Mouse (Mus musculus) embryonic facial prominence, embryonic 11.5 days (tissue): ENCODE results near the gene Ppp1r3a. TPM values are rescaled to one million over a fixed set of nuclear protein-coding genes. Genes with fewer than 3 reads are reported as not detected.
"Not testable (repeated sequence)": the region's sequence is repeated elsewhere in the genome, so short reads cannot be mapped to it uniquely, and the experiment has no call there.

Source experiments
- ATAC-seq: fragments of 200-750 bp; cut with Nextera tagmentation; replicated peaks from 2 replicates; pipeline ENCODE4 v1.8.0; 2017; ENCODE audit warnings: low read depth; ENCODE audit not compliant: insufficient number of reproducible peaks, low FRiP score, low TSS enrichment
- DNase-seq: peaks from one replicate; pipeline ENCODE4 v3.0.0-alpha.2; 2015; ENCODE audit warnings: low spot score
- H3K27ac ChIP-seq: fragments of 300-500 bp; sonication (generic); replicated peaks from 2 replicates; pipeline ENCODE4 v1.5.1; 2014; ENCODE audit warnings: mild to moderate bottlenecking, low read depth, low read length, control low read depth
- H3K27me3 ChIP-seq: fragments of 300-500 bp; sonication (generic); 2 replicates; pipeline ENCODE4 v1.6.1; 2014; ENCODE audit warnings: mild to moderate bottlenecking, low read length, moderate library complexity, mixed read lengths; ENCODE audit not compliant: control insufficient read depth, insufficient read depth
- H3K36me3 ChIP-seq: fragments of 300-500 bp; sonication (generic); replicated peaks from 2 replicates; pipeline ENCODE4 v1.6.1; 2014; ENCODE audit warnings: low read depth, mild to moderate bottlenecking, low read length, moderate library complexity, mixed read lengths; ENCODE audit not compliant: control insufficient read depth, insufficient read depth
- H3K4me1 ChIP-seq: fragments of 300-500 bp; sonication (generic); 2 replicates; pipeline ENCODE4 v1.6.1; 2014; ENCODE audit warnings: low read length, mixed read lengths; ENCODE audit not compliant: control insufficient read depth, insufficient read depth
- H3K4me2 ChIP-seq: fragments of 300-500 bp; sonication (generic); 2 replicates; pipeline ENCODE4 v1.6.1; 2014; ENCODE audit warnings: low read depth, mild to moderate bottlenecking, control low read depth, low read length, moderate library complexity
- H3K4me3 ChIP-seq: fragments of 300-500 bp; sonication (generic); 2 replicates; pipeline ENCODE4 v1.5.1; 2014; ENCODE audit warnings: low read depth, low read length, control low read depth
- H3K9ac ChIP-seq: fragments of 300-500 bp; sonication (generic); replicated peaks from 2 replicates; pipeline ENCODE4 v1.6.1; 2014; ENCODE audit warnings: mild to moderate bottlenecking, control low read depth, low read length
- H3K9me3 ChIP-seq: fragments of 300-500 bp; sonication (generic); replicated peaks from 2 replicates; pipeline ENCODE4 v1.6.1; 2016; ENCODE audit warnings: mild to moderate bottlenecking, low read length, inconsistent platforms, mixed read lengths; ENCODE audit not compliant: control insufficient read depth
- WGBS: fragments of 180-500 bp; shearing (Covaris S2); extraction: QIAGEN DNeasy Blood & Tissue Kit; methylation state at CpG from one replicate; pipeline ENCODE4 v1.1.7; 2014; 5-methylcytosine and 5-hydroxymethylcytosine counted together
- polyA plus RNA-seq: library from polyadenylated mRNA; unstranded; fragments of >200 nt; fragmentation: Nextera tagmentation; extraction: Ambion mirVana; gene quantifications from 2 replicates; pipeline ENCODE4 v1.2.1, GENCODE M21; 2014

The Ppp1r3a gene
- polyA plus RNA-seq, 1 experiment from 2014 or later = 0.06 TPM

GRCm38 (mm10) chr6:14679231-14679887 is 75.7 kb downstream of the Ppp1r3a start:
- H3K36me3 ChIP-seq, ATAC-seq, H3K9me3 ChIP-seq, H3K4me1 ChIP-seq, H3K9ac ChIP-seq, H3K4me2 ChIP-seq, H3K27ac ChIP-seq, DNase-seq, H3K4me3 ChIP-seq, H3K27me3 ChIP-seq: not testable (repeated sequence)
- 94% methylated on average over 20 of the region's 20 CpGs for WGBS

GRCm38 (mm10) chr6:14668966-14669365 is 86.1 kb downstream of the Ppp1r3a start:
- H3K4me3 ChIP-seq, H3K9ac ChIP-seq, ATAC-seq, H3K36me3 ChIP-seq, H3K4me2 ChIP-seq, H3K27ac ChIP-seq, H3K4me1 ChIP-seq, H3K9me3 ChIP-seq, H3K27me3 ChIP-seq, DNase-seq: not testable (repeated sequence)
- 86% methylated on average over 2 of the region's 2 CpGs for WGBS

GRCm38 (mm10) chr6:14667651-14668050 is 87.4 kb downstream of the Ppp1r3a start:
- DNase-seq, H3K36me3 ChIP-seq, H3K4me3 ChIP-seq, H3K4me1 ChIP-seq, ATAC-seq, H3K27me3 ChIP-seq, H3K9ac ChIP-seq, H3K9me3 ChIP-seq, H3K4me2 ChIP-seq, H3K27ac ChIP-seq: not testable (repeated sequence)
- 85% methylated on average over 2 of the region's 2 CpGs for WGBS

Other genes starting within 250 kb of the Ppp1r3a start
- gene Foxp2, start 146.1 kb upstream of the Ppp1r3a start, polyA plus RNA-seq = 46.2 and 50.1 TPM in 2 replicates